Mouse (Mus musculus) brain, embryonic 14.5 days (tissue): ENCODE data around the gene Sertad3.
A peak's percentile ranks its signal among the peaks of the same experiment; 100 is the strongest.

Experiments used
- CTCF ChIP-seq: fragments of 200-500 bp; IDR thresholded peaks from 2 replicates; pipeline ENCODE4 v1.5.1; 2012; ENCODE audit warnings: inconsistent platforms, mild to moderate bottlenecking, moderate library complexity, borderline replicate concordance; ENCODE audit not compliant: insufficient read depth, insufficient read length; ENCODE audit errors: extremely low read depth
- POLR2A ChIP-seq: fragments of 200-500 bp; IDR thresholded peaks from 2 replicates; pipeline ENCODE4 v1.6.1; 2012; ENCODE audit warnings: mild to moderate bottlenecking, inconsistent platforms, borderline replicate concordance; ENCODE audit not compliant: poor library complexity, insufficient read depth, insufficient read length, severe bottlenecking; ENCODE audit errors: extremely low read depth

DNA sequence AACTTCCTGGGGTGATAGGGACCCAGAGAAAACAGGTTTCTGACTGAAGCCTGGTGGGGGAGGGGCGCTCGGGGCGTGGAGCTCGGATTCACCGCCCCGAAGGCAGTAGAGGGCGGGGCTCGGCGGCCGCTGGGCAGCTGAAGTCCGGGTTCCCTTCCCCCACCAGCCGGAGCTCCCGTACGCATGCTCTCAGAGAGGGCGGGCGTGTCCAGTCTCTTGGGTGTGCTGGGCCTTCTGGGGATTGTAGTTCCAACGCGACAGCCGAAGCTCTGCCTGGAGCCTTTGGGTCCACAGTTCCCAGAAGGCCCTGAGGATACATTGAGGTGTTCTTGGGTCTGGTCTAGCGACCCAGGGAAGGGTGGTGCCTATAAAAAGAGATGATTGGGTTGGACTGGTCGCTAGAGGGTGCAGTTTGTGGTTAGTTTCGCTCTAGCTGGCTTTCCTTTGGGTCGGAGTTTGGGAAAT is 954 bp downstream of the Sertad3 start:
- TF ChIP-seq CTCF = peak; percentile 57; the same call in 1 of the 2 replicates
- TF ChIP-seq POLR2A = 0 out of 2 replicates have a peak, but pooled peaks have one; percentile 3
